Mouse (Mus musculus) B cell, adult 2 months (primary cell): ENCODE results near the gene Gm21739.
"Not testable (repeated sequence)": the region's sequence is repeated elsewhere in the genome, so short reads cannot be mapped to it uniquely, and the experiment has no call there.

ENCODE experiments used
- DNase-seq, 2 experiments: peaks; one replicate each; pipeline ENCODE4 v3.0.0; 2022

Gm21739 gene

DNA sequence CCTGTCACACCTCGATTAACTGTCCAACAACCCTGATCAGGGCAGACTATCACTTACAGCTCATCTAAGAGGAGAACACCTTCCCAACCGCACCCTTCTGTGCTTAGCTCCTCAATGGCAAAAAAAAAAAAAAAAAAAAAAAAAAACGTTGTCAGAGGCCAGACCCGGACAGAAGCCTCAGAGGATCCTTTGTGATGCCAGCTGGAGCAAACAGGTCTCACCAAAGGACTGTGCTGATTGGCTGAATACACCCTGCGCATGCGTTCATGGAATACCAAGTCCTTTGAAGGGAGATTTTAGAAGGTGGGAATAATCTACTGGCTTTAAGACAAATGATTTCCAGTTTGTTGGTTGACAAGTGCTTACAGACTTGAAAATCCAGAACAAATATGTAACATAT, at the start of gene Gm21739:
TSS of gene Gm21739 (minus strand) at position 101 of the 400 bp plus-strand sequence.
- not testable (repeated sequence) for DNase-seq
